8 mouse cellular contexts compared by ENCODE assay signal in genomic region chr7:141561682-141562391, GRCm38 (mm10). TPM values are rescaled to one million over a fixed set of nuclear protein-coding genes. Genes with fewer than 3 reads are reported as not detected.
DNase-seq lines count a peak whose midpoint lies in the region; ATAC-seq lines count a peak whose summit lies in the region.

Gene Ap2a2 (plus strand): TSS chr7:141562173.

- peak; percentile 93 to 96 for DNase-seq in adrenal gland, adult (ENCODE audit: inconsistent age in 2 of 2, low spot score in 1 of 2)
- DNase-seq in embryo, embryonic 10.5 days (ENCODE audit: low spot score): peak; percentile 98
- peak; percentile 90 for DNase-seq in gastrocnemius, postnatal 25 days
- DNase-seq in intestine, embryonic 14.5 days (ENCODE audit: low spot score): peak; percentile 94
- peak; percentile 90 to 94 for DNase-seq in left cerebral cortex, postnatal 14 days (ENCODE audit: low spot score in 2 of 2)
- DNase-seq in mesoderm, embryonic 11.5 days (ENCODE audit: low read depth, low spot score): peak; percentile 97
- peak; percentile 83 to 87 for DNase-seq in right cerebral cortex, postnatal 36 days (ENCODE audit: low spot score in 2 of 2)
- peak; percentile 95 for DNase-seq in yolk sac, embryonic 10.5 days (ENCODE audit: low spot score)

- ATAC-seq in intestine, embryonic 14.5 days (replicated peaks; ENCODE audit: low FRiP score, low TSS enrichment, low read depth): peak; percentile 93

- WGBS in intestine, embryonic 14.5 days: under 1% methylated on average over 69 of the region's 72 CpGs

- H3K36me3 ChIP-seq in intestine, embryonic 14.5 days (ENCODE audit: control insufficient read depth, insufficient read depth, low read length): 0 out of 2 replicates have a peak, but pooled peaks cover 4% of the 10 kb centered on the region

- H3K27ac ChIP-seq in intestine, embryonic 14.5 days (ENCODE audit: low read depth): peak within 1 kb of the TSS; percentile 80

- no peaks in the 10 kb centered on the region for H3K27me3 ChIP-seq in intestine, embryonic 14.5 days (replicated peaks; ENCODE audit: control insufficient read depth, insufficient read depth, low read length)

- H3K9me3 ChIP-seq in intestine, embryonic 14.5 days (ENCODE audit: control insufficient read depth, low read length): no peaks in the 10 kb centered on the region

- H3K9ac ChIP-seq in intestine, embryonic 14.5 days (ENCODE audit: low read length): peak within 1 kb of the TSS; percentile 91

- peak within 1 kb of the TSS; percentile 81 for H3K4me2 ChIP-seq in intestine, embryonic 14.5 days (ENCODE audit: low read length)

- H3K4me1 ChIP-seq in intestine, embryonic 14.5 days (replicated peaks; ENCODE audit: control insufficient read depth, insufficient read depth, low read length): peaks cover 17% of the 10 kb centered on the region

- peak within 1 kb of the TSS; percentile 96 for H3K4me3 ChIP-seq in intestine, embryonic 14.5 days (ENCODE audit: low read depth, low read length)

- intact Hi-C loops in left cerebral cortex, postnatal 14 days (cut with DNase I): loop anchor here (1.0 kb wide), 1 partner anchor 46 kb away; no protein-coding TSS in a partner anchor

RNA-seq across cellular contexts. Expression of gene Ap2a2, which starts in this region (rescaled TPM):
- total RNA-seq in gastrocnemius, postnatal 25 days (2021): 10 to 100 TPM; 42.9 to 45.5 TPM
- 70.0 and 77.7 TPM in 2 replicates for polyA plus RNA-seq in intestine, embryonic 14.5 days (2014; fragmentation: Nextera tagmentation; extraction: Ambion mirVana)
- 100 to 1,000 TPM; 230 to 231 TPM for total RNA-seq in left cerebral cortex, postnatal 14 days (2021)

Comparison
In these comparisons a context has a peak if more than half of its experiments do, and no peak if none do; other contexts are left out.
1. Peak in every context shown above with its lines: DNase-seq, ATAC-seq, H3K4me3 ChIP-seq and H3K27ac ChIP-seq.
2. RNA of gene Ap2a2 (total RNA-seq): 230 to 231 TPM in left cerebral cortex, postnatal 14 days; 42.9 to 45.5 TPM in gastrocnemius, postnatal 25 days; every median in the first group is over 4 times any median in the second.